13 mouse cellular contexts compared by ENCODE assay signal in genomic region chr5:36191876-36192275, GRCm38 (mm10). TPM values are rescaled to one million over a fixed set of nuclear protein-coding genes. Genes with fewer than 3 reads are reported as not detected.
DNase-seq lines count a peak whose midpoint lies in the region; ATAC-seq and TF ChIP-seq lines count a peak whose summit lies in the region.
"Had no signal": no experiment of that assay in that cellular context is flagged by ENCODE, and none has a peak within 500 bp of the region (broad histone marks: within the 10 kb centered on the region; RNA-seq: fewer than 3 reads in every experiment).

No protein-coding gene starts in this region.

- H3K36me3 ChIP-seq in spleen, adult 2 months (ENCODE audit: control insufficient read depth, insufficient read depth, low read length), result no peaks in the 10 kb centered on the region
- H3K36me3 ChIP-seq in heart, embryonic 12.5 days, result no peaks in the 10 kb centered on the region
- H3K36me3 ChIP-seq in limb, embryonic 10.5 days, result no peaks in the 10 kb centered on the region
- H3K36me3 ChIP-seq: neural tube, embryonic 13.5 days had no signal

- no peaks in the 10 kb centered on the region for H3K4me1 ChIP-seq in spleen, adult 2 months (ENCODE audit: control insufficient read depth, insufficient read depth, insufficient read length)
- no peaks in the 10 kb centered on the region for H3K4me1 ChIP-seq in cortical plate, adult 2 months (ENCODE audit: control insufficient read depth, insufficient read depth, low read length)
- H3K4me1 ChIP-seq in heart, embryonic 12.5 days (replicated peaks), result peaks cover 12% of the 10 kb centered on the region
- H3K4me1 ChIP-seq in limb, embryonic 10.5 days, result peaks cover 8% of the 10 kb centered on the region

- no peaks in the 10 kb centered on the region for H3K9me3 ChIP-seq in heart, embryonic 12.5 days (replicated peaks)
- no peaks in the 10 kb centered on the region for H3K9me3 ChIP-seq in limb, embryonic 10.5 days (replicated peaks)
- H3K9me3 ChIP-seq: neural tube, embryonic 13.5 days had no signal

- no peak overlapping the region for H3K27ac ChIP-seq in spleen, adult 2 months (ENCODE audit: insufficient read depth, low read length)
- no peak overlapping the region for H3K27ac ChIP-seq in cortical plate, adult 2 months (ENCODE audit: insufficient read depth, low read length)
- no peak overlapping the region for H3K27ac ChIP-seq in heart, embryonic 12.5 days (ENCODE audit: poor library complexity, severe bottlenecking)
- no peak overlapping the region for H3K27ac ChIP-seq in limb, embryonic 10.5 days
- H3K27ac ChIP-seq: neural tube, embryonic 13.5 days had no signal

- 82% methylated on average over 3 of the region's 3 CpGs for WGBS in spleen, adult 2 months
- WGBS in heart, embryonic 12.5 days, result 86% methylated on average over 3 of the region's 3 CpGs
- 95% methylated on average over 3 of the region's 3 CpGs for WGBS in limb, embryonic 10.5 days

- DNase-seq in kidney, postnatal 4 days, result peak; percentile 29 to 48
- DNase-seq in kidney, adult 18-20 months, result no peak
- DNase-seq in spleen, adult 2 months (ENCODE audit: low read depth in 1 of 2, low spot score in 2 of 2), result peak in 1 of 2 experiments; percentile 15
- no peak for DNase-seq in spleen, postnatal 36 days (ENCODE audit: low spot score in 2 of 2)
- DNase-seq in thymus, postnatal 36 days, result peak; percentile 58 to 60
- DNase-seq in limb, embryonic 10.5 days (ENCODE audit: low spot score), result no peak
- DNase-seq: gastrocnemius, postnatal 14 days had no signal

- peak; percentile 6; the same call in 1 of the 2 replicates for TF ChIP-seq CTCF in spleen, adult 2 months (IDR thresholded peaks at IDR 0.05; ENCODE audit: extremely low read depth, insufficient read depth, insufficient read length, insufficient replicate concordance)
- TF ChIP-seq CTCF in cortical plate, adult 2 months (IDR thresholded peaks at IDR 0.05; ENCODE audit: extremely low read depth, insufficient read depth, low read length), result 0 out of 2 replicates have a peak, but pooled peaks have one; percentile 13

- TF ChIP-seq POLR2A in spleen, adult 2 months (IDR thresholded peaks at IDR 0.05; ENCODE audit: low read depth, low read length), result no peak
- TF ChIP-seq POLR2A in cortical plate, adult 2 months (IDR thresholded peaks at IDR 0.05; ENCODE audit: extremely low read depth, insufficient read depth, low read length), result no peak

- no peak overlapping the region for H3K9ac ChIP-seq in heart, embryonic 12.5 days
- H3K9ac ChIP-seq: neural tube, embryonic 13.5 days had no signal

- no peak overlapping the region for H3K4me2 ChIP-seq in heart, embryonic 12.5 days
- H3K4me2 ChIP-seq: midbrain, embryonic 11.5 days; neural tube, embryonic 13.5 days had no signal

- no peak overlapping the region for H3K4me3 ChIP-seq in spleen, adult 2 months (ENCODE audit: extremely low read depth, insufficient read depth, insufficient read length)
- no peak overlapping the region for H3K4me3 ChIP-seq in cortical plate, adult 2 months (ENCODE audit: insufficient read depth, low read length)
- H3K4me3 ChIP-seq in heart, embryonic 12.5 days, result no peak overlapping the region
- no peak overlapping the region for H3K4me3 ChIP-seq in limb, embryonic 10.5 days
- H3K4me3 ChIP-seq: neural tube, embryonic 13.5 days had no signal

- H3K27me3 ChIP-seq in spleen, adult 2 months (ENCODE audit: control insufficient read depth, insufficient read depth, low read length), result no peaks in the 10 kb centered on the region
- peaks cover 5% of the 10 kb centered on the region; the same call in 1 of the 2 replicates for H3K27me3 ChIP-seq in heart, embryonic 12.5 days (replicated peaks)
- no peaks in the 10 kb centered on the region for H3K27me3 ChIP-seq in limb, embryonic 10.5 days (ENCODE audit: low read depth, poor library complexity, severe bottlenecking)
- H3K27me3 ChIP-seq: neural tube, embryonic 13.5 days had no signal

- no peak for ATAC-seq in heart, embryonic 12.5 days (ENCODE audit: insufficient number of reproducible peaks, low FRiP score)

RNA-seq across cellular contexts. Expression of gene Psapl1, which starts 11.9 kb away (rescaled TPM):
- polyA plus RNA-seq in spleen, adult 2 months (2012; rRNA removed), result not detected in 2 replicates
- not detected in 2 replicates for polyA plus RNA-seq in cortical plate, adult 2 months (2012; rRNA removed)
- 0.12 TPM in 1 of 2 replicates, not detected in the other for polyA plus RNA-seq in heart, embryonic 12.5 days (2016; fragmentation: Nextera tagmentation; extraction: Ambion mirVana)
- 0.05 TPM in 1 of 2 replicates, not detected in the other for polyA plus RNA-seq in limb, embryonic 10.5 days (2016; fragmentation: Nextera tagmentation; extraction: Ambion mirVana)
- polyA plus RNA-seq: heart, postnatal 0 days; liver, adult 2 months had no signal

Comparison
In these comparisons a context has a peak if more than half of its experiments do, and no peak if none do; other contexts are left out.
1. DNase-seq: peak in kidney, postnatal 4 days (2 of 2) and thymus, postnatal 36 days (2 of 2); none in kidney, adult 18-20 months (single experiment), spleen, postnatal 36 days (0 of 2) and limb, embryonic 10.5 days (single experiment).